In the genomic region with DNA sequence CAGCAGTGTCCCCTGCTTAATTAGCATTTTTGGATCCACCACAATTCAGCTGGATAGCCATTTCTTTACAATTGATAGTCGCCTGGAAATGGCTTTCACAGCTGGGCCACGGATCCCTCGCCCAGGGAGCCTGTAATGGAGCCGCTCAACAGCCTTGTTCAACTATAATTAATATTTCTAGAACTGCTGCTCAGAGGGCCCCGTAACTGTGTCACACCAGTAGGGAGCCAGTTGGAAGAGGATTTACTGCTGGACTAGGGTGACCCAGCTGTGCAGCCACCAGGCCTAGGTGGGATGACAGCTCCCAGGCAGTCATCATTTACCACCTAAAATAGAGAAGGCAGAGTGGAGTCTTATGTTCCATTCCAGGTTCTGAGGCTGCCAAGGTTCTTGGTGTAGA, we compare ENCODE assay signal across 21 mouse cellular contexts.
DNase-seq lines count a peak whose midpoint lies in the region; ATAC-seq and TF ChIP-seq lines count a peak whose summit lies in the region.
"Had no signal": no experiment of that assay in that cellular context is flagged by ENCODE, and none has a peak within 500 bp of the region (broad histone marks: within the 10 kb centered on the region; RNA-seq: fewer than 3 reads in every experiment).

No protein-coding gene starts in this region.

- no peak overlapping the region for H3K9ac ChIP-seq in hindbrain, embryonic 15.5 days
- no peak overlapping the region for H3K9ac ChIP-seq in hindbrain, embryonic 13.5 days
- H3K9ac ChIP-seq in neural tube, embryonic 12.5 days: no peak overlapping the region
- H3K9ac ChIP-seq in neural tube, embryonic 13.5 days: no peak overlapping the region
- H3K9ac ChIP-seq in midbrain, postnatal 0 days (replicated peaks; ENCODE audit: low read length, poor library complexity, severe bottlenecking): no peak overlapping the region
- H3K9ac ChIP-seq: embryonic facial prominence, embryonic 12.5 days; forebrain, embryonic 12.5 days had no signal

- H3K4me1 ChIP-seq in hindbrain, embryonic 15.5 days (replicated peaks): no peaks in the 10 kb centered on the region
- H3K4me1 ChIP-seq in hindbrain, embryonic 13.5 days (replicated peaks): peaks cover 6% of the 10 kb centered on the region
- no peaks in the 10 kb centered on the region for H3K4me1 ChIP-seq in neural tube, embryonic 12.5 days
- H3K4me1 ChIP-seq in neural tube, embryonic 13.5 days (replicated peaks): peaks cover 9% of the 10 kb centered on the region; the same call in 1 of the 2 replicates
- H3K4me1 ChIP-seq in midbrain, postnatal 0 days (ENCODE audit: insufficient read depth, low read length): no peaks in the 10 kb centered on the region
- H3K4me1 ChIP-seq: embryonic facial prominence, embryonic 10.5 days; embryonic facial prominence, embryonic 12.5 days had no signal

- H3K9me3 ChIP-seq in hindbrain, embryonic 15.5 days: no peaks in the 10 kb centered on the region
- no peaks in the 10 kb centered on the region for H3K9me3 ChIP-seq in hindbrain, embryonic 13.5 days
- no peaks in the 10 kb centered on the region for H3K9me3 ChIP-seq in neural tube, embryonic 12.5 days
- H3K9me3 ChIP-seq in neural tube, embryonic 13.5 days: no peaks in the 10 kb centered on the region
- no peaks in the 10 kb centered on the region for H3K9me3 ChIP-seq in midbrain, postnatal 0 days (ENCODE audit: low read length)
- H3K9me3 ChIP-seq: embryonic facial prominence, embryonic 10.5 days; embryonic facial prominence, embryonic 12.5 days; forebrain, embryonic 10.5 days; forebrain, embryonic 12.5 days had no signal

- no peak for TF ChIP-seq CTCF in midbrain, postnatal 0 days (IDR thresholded peaks at IDR 0.05)

- ATAC-seq in hindbrain, embryonic 15.5 days (ENCODE audit: low FRiP score, low read depth): 0 out of 2 replicates have a peak, but pooled peaks have one; percentile 30
- no peak for ATAC-seq in hindbrain, embryonic 13.5 days (ENCODE audit: low FRiP score)
- ATAC-seq in neural tube, embryonic 12.5 days (ENCODE audit: low FRiP score, low read depth): peak; percentile 72
- ATAC-seq in neural tube, embryonic 13.5 days (ENCODE audit: low read depth): peak; percentile 92
- no peak for ATAC-seq in midbrain, postnatal 0 days (ENCODE audit: low FRiP score)
- ATAC-seq: forebrain, embryonic 14.5 days; forebrain, embryonic 16.5 days had no signal

- H3K36me3 ChIP-seq in hindbrain, embryonic 15.5 days: no peaks in the 10 kb centered on the region
- H3K36me3 ChIP-seq in hindbrain, embryonic 13.5 days: no peaks in the 10 kb centered on the region
- H3K36me3 ChIP-seq in neural tube, embryonic 12.5 days: no peaks in the 10 kb centered on the region
- H3K36me3 ChIP-seq in neural tube, embryonic 13.5 days: no peaks in the 10 kb centered on the region
- H3K36me3 ChIP-seq in midbrain, postnatal 0 days (ENCODE audit: insufficient read depth, low read length): no peaks in the 10 kb centered on the region
- H3K36me3 ChIP-seq: embryonic facial prominence, embryonic 10.5 days; embryonic facial prominence, embryonic 12.5 days; forebrain, embryonic 10.5 days; forebrain, embryonic 12.5 days had no signal

- no peak overlapping the region for H3K4me2 ChIP-seq in hindbrain, embryonic 15.5 days
- no peak overlapping the region for H3K4me2 ChIP-seq in hindbrain, embryonic 13.5 days
- H3K4me2 ChIP-seq in neural tube, embryonic 12.5 days (replicated peaks): no peak overlapping the region
- no peak overlapping the region for H3K4me2 ChIP-seq in neural tube, embryonic 13.5 days
- H3K4me2 ChIP-seq in midbrain, postnatal 0 days (ENCODE audit: low read depth, low read length, poor library complexity, severe bottlenecking): no peak overlapping the region
- H3K4me2 ChIP-seq: embryonic facial prominence, embryonic 12.5 days; forebrain, embryonic 12.5 days had no signal

- 52% methylated on average over 5 of the region's 5 CpGs for WGBS in hindbrain, embryonic 15.5 days
- 46% methylated on average over 5 of the region's 5 CpGs for WGBS in hindbrain, embryonic 13.5 days
- WGBS in neural tube, embryonic 12.5 days: 40% methylated on average over 5 of the region's 5 CpGs
- WGBS in neural tube, embryonic 13.5 days: 21% methylated on average over 5 of the region's 5 CpGs
- 70% methylated on average over 5 of the region's 5 CpGs for WGBS in midbrain, postnatal 0 days

- H3K27ac ChIP-seq in hindbrain, embryonic 15.5 days (replicated peaks): no peak overlapping the region
- H3K27ac ChIP-seq in hindbrain, embryonic 13.5 days: no peak overlapping the region
- no peak overlapping the region for H3K27ac ChIP-seq in neural tube, embryonic 12.5 days
- H3K27ac ChIP-seq in neural tube, embryonic 13.5 days (replicated peaks): no peak overlapping the region
- no peak overlapping the region for H3K27ac ChIP-seq in midbrain, postnatal 0 days (ENCODE audit: low read depth, low read length)
- H3K27ac ChIP-seq: embryonic facial prominence, embryonic 10.5 days; embryonic facial prominence, embryonic 12.5 days; forebrain, embryonic 10.5 days; forebrain, embryonic 12.5 days had no signal

- no peak overlapping the region for H3K4me3 ChIP-seq in hindbrain, embryonic 15.5 days
- no peak overlapping the region for H3K4me3 ChIP-seq in hindbrain, embryonic 13.5 days
- no peak overlapping the region for H3K4me3 ChIP-seq in neural tube, embryonic 12.5 days
- H3K4me3 ChIP-seq in neural tube, embryonic 13.5 days: no peak overlapping the region
- no peak overlapping the region for H3K4me3 ChIP-seq in midbrain, postnatal 0 days (ENCODE audit: low read depth, low read length)
- H3K4me3 ChIP-seq: embryonic facial prominence, embryonic 10.5 days; embryonic facial prominence, embryonic 12.5 days; forebrain, embryonic 10.5 days; forebrain, embryonic 12.5 days had no signal

- H3K27me3 ChIP-seq in hindbrain, embryonic 15.5 days: no peaks in the 10 kb centered on the region
- no peaks in the 10 kb centered on the region for H3K27me3 ChIP-seq in hindbrain, embryonic 13.5 days
- H3K27me3 ChIP-seq in neural tube, embryonic 12.5 days (replicated peaks): no peaks in the 10 kb centered on the region
- peaks cover 19% of the 10 kb centered on the region; the same call in 1 of the 2 replicates for H3K27me3 ChIP-seq in neural tube, embryonic 13.5 days
- H3K27me3 ChIP-seq in midbrain, postnatal 0 days (ENCODE audit: insufficient read depth, low read length): no peaks in the 10 kb centered on the region
- H3K27me3 ChIP-seq: embryonic facial prominence, embryonic 12.5 days; forebrain, embryonic 12.5 days had no signal

- no peak for DNase-seq in neural tube, embryonic 10.5 days (ENCODE audit: extremely low spot score, low spot score)
- DNase-seq in urinary bladder, postnatal 4 days (ENCODE audit: low spot score in 2 of 2): no peak
- DNase-seq in midbrain, postnatal 0 days (ENCODE audit: low spot score): no peak
- DNase-seq: adrenal gland, adult 2 months; adrenal gland, postnatal 10 days; adrenal gland, postnatal 25 days; cerebellum, adult 11-12 months; cerebellum, adult 2 months; cerebellum, adult 9-10 months; cerebellum, postnatal 10 days; cerebellum, postnatal 25 days had no signal

Comparison
In these comparisons a context has a peak if more than half of its experiments do, and no peak if none do; other contexts are left out.
1. ATAC-seq: peak in hindbrain, embryonic 15.5 days (single experiment), neural tube, embryonic 12.5 days (single experiment) and neural tube, embryonic 13.5 days (single experiment); none in hindbrain, embryonic 13.5 days (single experiment) and midbrain, postnatal 0 days (single experiment).